Mouse (Mus musculus) forebrain, embryonic 15.5 days (tissue): ENCODE data around the gene Klhl28. TPM values are rescaled to one million over a fixed set of nuclear protein-coding genes. Genes with fewer than 3 reads are reported as not detected.

Experiments
- ATAC-seq: fragments of 200-750 bp; cut with Nextera tagmentation; replicated peaks from 2 replicates; pipeline ENCODE4 v1.8.0; 2017; ENCODE audit warnings: mild to moderate bottlenecking, moderate TSS enrichment, moderate library complexity
- H3K27ac ChIP-seq: fragments of 300-500 bp; sonication (generic); replicated peaks from 2 replicates; pipeline ENCODE4 v1.5.1; 2015; ENCODE audit warnings: mild to moderate bottlenecking, inconsistent platforms
- H3K27me3 ChIP-seq: fragments of 300-500 bp; sonication (generic); 2 replicates; pipeline ENCODE4 v1.6.1; 2015; ENCODE audit warnings: inconsistent platforms
- H3K36me3 ChIP-seq: fragments of 300-500 bp; sonication (generic); 2 replicates; pipeline ENCODE4 v1.6.1; 2015; ENCODE audit warnings: mild to moderate bottlenecking, inconsistent platforms
- H3K4me1 ChIP-seq: fragments of 300-500 bp; sonication (generic); 2 replicates; pipeline ENCODE4 v1.6.1; 2015; ENCODE audit warnings: inconsistent platforms
- H3K4me2 ChIP-seq: fragments of 300-500 bp; sonication (generic); replicated peaks from 2 replicates; pipeline ENCODE4 v1.6.1; 2015; ENCODE audit warnings: mild to moderate bottlenecking, inconsistent platforms
- H3K4me3 ChIP-seq: fragments of 300-500 bp; sonication (generic); 2 replicates; pipeline ENCODE4 v1.5.1; 2015; ENCODE audit warnings: mild to moderate bottlenecking, inconsistent platforms
- H3K9ac ChIP-seq: fragments of 300-500 bp; sonication (generic); replicated peaks from 2 replicates; pipeline ENCODE4 v1.6.1; 2015; ENCODE audit warnings: mild to moderate bottlenecking, inconsistent platforms
- H3K9me3 ChIP-seq: fragments of 300-500 bp; sonication (generic); 2 replicates; pipeline ENCODE4 v1.6.1; 2016; ENCODE audit warnings: inconsistent platforms
- WGBS: fragments of 180-500 bp; shearing (Covaris S2); methylation state at CpG from one replicate; pipeline ENCODE4 v1.1.7; 2015; ENCODE audit warnings: mixed read lengths; 5-methylcytosine and 5-hydroxymethylcytosine counted together
- polyA plus RNA-seq: library from polyadenylated mRNA; unstranded; fragments of >200 nt; fragmentation: Nextera tagmentation; extraction: Ambion mirVana; gene quantifications from 2 replicates; pipeline ENCODE4 v1.2.1, GENCODE M21; 2015

The Klhl28 gene
- polyA plus RNA-seq, 1 experiment from 2014 or later, result 29.0 TPM

DNA sequence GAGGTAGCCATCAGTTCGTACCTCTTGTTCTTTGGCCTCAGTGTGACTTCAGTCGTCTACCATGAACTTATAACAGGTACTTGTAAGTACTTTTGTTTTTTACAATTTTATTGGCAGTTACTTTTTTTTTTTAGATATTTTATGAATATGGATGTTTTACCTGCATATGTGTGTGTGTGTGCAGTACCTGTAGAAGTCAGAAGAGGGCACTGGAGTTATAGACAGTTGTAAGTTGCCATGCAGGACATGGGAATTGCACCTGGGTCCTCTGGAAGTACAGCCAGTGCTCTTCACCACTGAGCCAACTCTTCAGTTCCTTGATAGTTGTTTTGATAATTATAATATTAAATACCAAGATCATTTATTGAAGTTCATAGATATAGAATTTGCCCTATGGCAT lies 27.8 kb downstream of the Klhl28 start:
- H3K36me3 ChIP-seq, result peaks cover 6% of the 10 kb centered on the region; the same call in 1 of the 2 replicates
- ATAC-seq, result no peak
- 91% methylated on average over 2 of the region's 2 CpGs for WGBS
- H3K27me3 ChIP-seq, result no peaks in the 10 kb centered on the region
- H3K9ac ChIP-seq, result no peak overlapping the region
- H3K9me3 ChIP-seq, result no peaks in the 10 kb centered on the region
- H3K4me1 ChIP-seq, result no peaks in the 10 kb centered on the region
- H3K4me3 ChIP-seq, result no peak overlapping the region
- H3K4me2 ChIP-seq, result no peak overlapping the region
- no peak overlapping the region for H3K27ac ChIP-seq

DNA sequence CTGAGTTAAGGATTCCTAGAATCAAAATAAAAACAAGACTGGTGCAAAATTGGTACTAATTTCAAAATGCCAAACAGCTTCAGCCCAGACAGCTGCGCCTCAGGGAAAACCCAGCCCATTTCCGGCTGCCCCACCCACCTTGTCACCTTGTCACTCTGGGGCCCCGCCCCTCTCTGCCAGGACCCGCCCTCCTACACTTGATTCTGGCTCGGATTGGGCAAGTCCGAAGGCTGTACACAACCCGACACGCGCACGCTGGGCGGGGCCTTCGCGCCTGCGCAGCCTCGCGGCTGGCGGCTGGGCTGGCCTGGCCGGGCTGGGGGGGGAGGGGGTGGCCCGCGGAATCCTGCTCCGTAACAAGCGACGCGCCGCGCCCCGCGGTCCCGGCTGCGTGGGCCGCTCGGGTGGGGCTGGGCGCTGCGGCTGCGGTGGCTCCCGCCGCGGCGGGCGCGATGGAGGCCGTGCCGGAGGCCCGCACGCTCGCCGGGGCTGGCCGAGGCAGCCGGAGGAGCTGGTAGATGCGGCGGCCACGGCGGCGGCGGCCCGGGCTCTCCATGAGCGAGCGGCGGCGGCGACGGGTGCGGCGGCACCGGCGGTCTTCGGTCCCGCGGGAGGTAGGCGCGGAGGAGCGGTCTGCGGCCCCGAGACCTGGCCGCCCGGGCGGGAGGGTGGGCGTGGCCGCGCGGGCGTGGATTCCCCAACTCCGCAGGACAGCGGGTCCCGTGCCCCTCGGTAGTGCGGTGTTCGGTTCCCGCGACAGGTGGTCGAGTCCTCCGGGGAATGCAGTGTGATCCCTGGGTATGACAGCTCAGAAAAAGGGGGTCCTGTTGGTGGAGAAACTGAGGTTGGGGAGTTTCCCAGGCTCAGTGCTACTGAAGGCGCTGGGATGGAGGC lies 47.5 kb downstream of the Klhl28 start, which contains the start of gene Gm527:
Gene Gm527, plus strand, starts transcription at position 329 of the 894 bp plus-strand sequence.
- Histone ChIP-seq H3K36me3 (peaks cover 16% of the 10 kb centered on the region), H3K9me3 (no peaks in the 10 kb centered on the region), H3K4me3 (peak within 1 kb of the TSS; percentile 74), H3K9ac (peak within 1 kb of the TSS; percentile 82), H3K4me1 (peaks cover 7% of the 10 kb centered on the region), H3K4me2 (peak within 1 kb of the TSS; percentile 75), H3K27ac (peak within 1 kb of the TSS; percentile 86), H3K27me3 (no peaks in the 10 kb centered on the region)
- peak; percentile 100 for ATAC-seq
- under 1% methylated on average over 79 of the region's 93 CpGs for WGBS

DNA sequence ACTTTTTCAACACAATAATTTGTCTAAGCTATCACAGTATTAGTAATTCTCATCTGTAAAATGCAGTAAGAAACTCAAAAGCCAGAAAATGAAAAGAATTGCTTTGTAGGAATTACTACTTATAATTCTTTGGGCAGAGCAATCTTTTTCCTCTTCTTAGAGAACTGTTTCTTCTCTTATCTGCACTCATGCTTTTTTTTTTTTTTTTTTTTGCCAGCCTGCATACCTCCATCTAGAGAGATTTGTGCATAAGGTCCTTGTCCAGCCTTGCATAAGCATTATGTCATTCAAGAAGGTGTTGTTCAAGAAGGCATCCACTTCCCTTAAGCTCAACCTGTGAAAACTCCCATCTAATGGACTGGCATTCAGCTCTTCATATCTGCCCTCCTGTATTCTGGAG lies 48.6 kb downstream of the Klhl28 start:
- no peak overlapping the region for H3K4me2 ChIP-seq
- peaks cover 7% of the 10 kb centered on the region for H3K36me3 ChIP-seq
- no peaks in the 10 kb centered on the region for H3K27me3 ChIP-seq
- H3K4me3 ChIP-seq, result no peak overlapping the region
- peaks cover 7% of the 10 kb centered on the region for H3K4me1 ChIP-seq
- H3K9ac ChIP-seq, result no peak overlapping the region
- no peaks in the 10 kb centered on the region for H3K9me3 ChIP-seq
- no peak for ATAC-seq
- H3K27ac ChIP-seq, result no peak overlapping the region

DNA sequence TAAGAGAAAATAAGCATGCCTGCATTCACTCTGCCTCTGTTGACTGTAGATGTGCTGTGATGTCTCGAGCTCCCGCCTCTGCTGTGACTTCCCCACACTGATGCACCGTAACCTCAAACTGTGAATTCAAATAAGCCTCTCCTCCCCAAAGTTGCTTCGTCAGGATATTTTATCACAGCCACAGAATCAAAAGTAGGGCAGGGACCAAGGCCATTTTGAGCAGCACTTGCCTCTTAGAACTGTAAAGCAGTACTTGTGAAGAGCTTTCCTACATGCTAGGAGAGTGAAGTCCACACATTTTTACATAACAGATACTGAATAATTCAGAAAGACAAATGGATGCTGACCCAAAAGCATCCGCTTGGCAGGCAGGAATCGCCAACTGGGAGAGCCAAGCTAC lies 52.3 kb downstream of the Klhl28 start:
- Histone ChIP-seq H3K4me2 (no peak overlapping the region), H3K27me3 (no peaks in the 10 kb centered on the region), H3K27ac (no peak overlapping the region), H3K36me3 (no peaks in the 10 kb centered on the region), H3K4me3 (no peak overlapping the region), H3K4me1 (no peaks in the 10 kb centered on the region), H3K9me3 (no peaks in the 10 kb centered on the region), H3K9ac (no peak overlapping the region)
- 66% methylated on average over 6 of the region's 6 CpGs for WGBS
- ATAC-seq, result no peak

DNA sequence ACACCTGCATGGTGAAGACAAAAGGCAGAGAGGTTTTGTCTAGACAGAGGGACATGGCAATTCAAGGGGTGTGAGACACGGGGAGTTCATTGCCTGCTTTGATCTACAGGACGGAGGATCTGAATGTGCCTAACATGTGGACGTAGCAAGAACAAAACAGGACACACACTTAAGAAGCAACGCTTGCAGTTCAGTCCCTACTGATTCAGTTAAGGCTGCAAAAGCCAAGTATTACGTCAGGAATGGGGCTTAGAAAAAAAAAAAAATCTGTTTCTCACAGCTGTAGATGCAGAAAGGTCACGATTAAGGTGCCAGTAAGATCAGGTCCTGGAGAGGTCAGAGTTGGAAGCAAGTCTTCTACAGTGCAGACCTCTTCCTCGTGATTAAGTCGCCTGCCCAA lies 62.1 kb downstream of the Klhl28 start:
- Histone ChIP-seq H3K27me3 (no peaks in the 10 kb centered on the region), H3K4me1 (no peaks in the 10 kb centered on the region), H3K9ac (no peak overlapping the region), H3K9me3 (no peaks in the 10 kb centered on the region), H3K36me3 (no peaks in the 10 kb centered on the region), H3K4me2 (no peak overlapping the region), H3K4me3 (no peak overlapping the region), H3K27ac (no peak overlapping the region)
- 65% methylated on average over 8 of the region's 8 CpGs for WGBS
- no peak for ATAC-seq

DNA sequence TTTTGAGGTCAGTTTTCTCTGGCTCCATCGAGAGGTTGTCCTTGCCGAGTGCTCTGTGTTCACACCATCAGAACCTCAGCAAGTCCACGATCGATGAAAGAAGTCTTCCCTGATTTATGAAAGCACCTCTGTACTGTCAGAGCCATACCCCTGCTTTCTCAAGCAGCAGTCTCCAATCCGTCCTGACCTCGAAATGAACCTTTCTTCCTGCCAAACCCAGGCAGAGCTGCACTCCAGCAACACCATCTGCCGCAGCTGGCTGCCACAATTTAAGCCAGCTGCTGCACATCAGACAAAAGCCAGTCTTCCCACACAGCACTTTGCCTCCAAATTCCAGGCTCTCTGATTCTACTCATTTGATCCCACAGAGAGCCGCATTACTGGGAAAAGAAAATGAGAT lies 62.8 kb downstream of the Klhl28 start:
- H3K9me3 ChIP-seq, result no peaks in the 10 kb centered on the region
- no peak overlapping the region for H3K4me3 ChIP-seq
- 54% methylated on average over 8 of the region's 8 CpGs for WGBS
- ATAC-seq, result peak; percentile 48
- no peak overlapping the region for H3K27ac ChIP-seq
- no peaks in the 10 kb centered on the region for H3K36me3 ChIP-seq
- no peaks in the 10 kb centered on the region for H3K4me1 ChIP-seq
- H3K9ac ChIP-seq, result no peak overlapping the region
- no peak overlapping the region for H3K4me2 ChIP-seq
- no peaks in the 10 kb centered on the region for H3K27me3 ChIP-seq

DNA sequence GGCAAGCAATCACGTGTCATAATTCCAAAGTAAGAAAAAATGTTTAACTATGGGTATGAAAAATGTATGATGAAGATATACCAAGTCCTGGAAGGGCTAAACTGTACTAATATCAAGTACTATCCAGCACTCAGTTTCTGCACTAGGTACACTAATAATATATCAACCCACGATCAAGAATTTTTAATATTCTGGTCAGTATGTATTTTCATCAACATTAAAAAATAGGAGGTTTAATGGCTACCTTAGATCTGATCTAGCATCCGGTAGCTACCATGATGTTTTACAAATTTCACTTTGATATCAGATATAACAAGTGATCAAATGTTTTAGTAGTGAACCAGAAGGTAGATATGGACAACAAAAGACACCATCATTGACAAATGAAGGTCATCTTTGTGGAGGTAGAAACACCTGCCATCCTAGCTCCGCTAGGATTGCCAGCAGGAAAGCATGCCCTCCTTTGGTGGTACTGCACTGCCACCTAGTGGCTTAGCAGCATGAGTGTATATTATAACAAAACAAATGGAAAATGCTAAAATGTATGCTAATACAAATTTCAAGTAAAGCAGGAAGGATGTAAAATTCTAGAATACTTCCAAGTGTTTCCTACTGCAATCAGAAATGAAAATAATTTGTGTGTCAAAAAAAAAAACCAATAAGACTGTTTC lies 68.1 kb downstream of the Klhl28 start:
- WGBS, result 48% methylated on average over 4 of the region's 4 CpGs
- ATAC-seq, result peak; percentile 80
- Histone ChIP-seq H3K4me2 (no peak overlapping the region), H3K4me3 (no peak overlapping the region), H3K27ac (no peak overlapping the region), H3K27me3 (no peaks in the 10 kb centered on the region), H3K4me1 (no peaks in the 10 kb centered on the region), H3K9ac (no peak overlapping the region), H3K36me3 (no peaks in the 10 kb centered on the region), H3K9me3 (no peaks in the 10 kb centered on the region)

Other genes starting within 250 kb of the Klhl28 start
- gene Gm527, start 47.6 kb downstream of the Klhl28 start, polyA plus RNA-seq, result 1.3 and 4.8 TPM in 2 replicates
- 23.0 and 26.5 TPM in 2 replicates for gene Togaram1, start 270 bp upstream of the Klhl28 start, polyA plus RNA-seq
- gene Prpf39, start 70.8 kb upstream of the Klhl28 start, polyA plus RNA-seq, result 52.7 and 57.6 TPM in 2 replicates
- gene Fkbp3, start 108.5 kb upstream of the Klhl28 start, polyA plus RNA-seq, result 438 and 488 TPM in 2 replicates
- gene Fancm, start 110.1 kb upstream of the Klhl28 start, polyA plus RNA-seq, result 10.2 and 11.5 TPM in 2 replicates
- gene Mis18bp1, start 207.1 kb upstream of the Klhl28 start, polyA plus RNA-seq, result 33.3 and 34.4 TPM in 2 replicates